Mouse (Mus musculus) gastrocnemius, postnatal 4 days (tissue): Measurements from ENCODE around the gene Zfr. TPM values are rescaled to one million over a fixed set of nuclear protein-coding genes. Genes with fewer than 3 reads are reported as not detected.

Experiments
- microRNA-seq: library from miRNA; unstranded; fragments of <30 nt; microRNA quantifications from one replicate; pipeline ENCODE4 v1.2.0, GENCODE M21; 2021
- total RNA-seq, 2 experiments: library from RNA; stranded (reverse); gene quantifications; 2 replicates each; pipeline ENCODE4 v1.2.3; 2021

Gene Zfr
- total RNA-seq, 2 experiments from 2014 or later = 117 to 127 TPM

Small RNA genes lying within 50 kb of the gene (microRNA-seq; reads per million reads assigned to microRNA genes)
- not detected for gene Mir1898

Other genes starting within 250 kb of the Zfr start
- gene Npr3, start 210.5 kb upstream of the Zfr start, total RNA-seq = 10 to 100 TPM; 11.8 to 14.3 TPM
- gene Sub1, start 120.8 kb upstream of the Zfr start, total RNA-seq = 100 to 1,000 TPM; 186 to 196 TPM
- 10 to 100 TPM; 17.0 to 17.5 TPM for gene Mtmr12, start 87.2 kb downstream of the Zfr start, total RNA-seq
- gene Golph3, start 203.6 kb downstream of the Zfr start, total RNA-seq = 10 to 100 TPM; 66.2 to 78.0 TPM
- gene 1810049J17Rik, start 204.1 kb downstream of the Zfr start, total RNA-seq = 1 to 10 TPM in 1 of 2 experiments, not detected in 1; 1.4 TPM